Mouse (Mus musculus): ENCODE results near the gene Inpp5a. TPM values are rescaled to one million over a fixed set of nuclear protein-coding genes. Genes with fewer than 3 reads are reported as not detected.

The Inpp5a gene
- total RNA-seq, 1 experiment: 11.5 TPM

DNA sequence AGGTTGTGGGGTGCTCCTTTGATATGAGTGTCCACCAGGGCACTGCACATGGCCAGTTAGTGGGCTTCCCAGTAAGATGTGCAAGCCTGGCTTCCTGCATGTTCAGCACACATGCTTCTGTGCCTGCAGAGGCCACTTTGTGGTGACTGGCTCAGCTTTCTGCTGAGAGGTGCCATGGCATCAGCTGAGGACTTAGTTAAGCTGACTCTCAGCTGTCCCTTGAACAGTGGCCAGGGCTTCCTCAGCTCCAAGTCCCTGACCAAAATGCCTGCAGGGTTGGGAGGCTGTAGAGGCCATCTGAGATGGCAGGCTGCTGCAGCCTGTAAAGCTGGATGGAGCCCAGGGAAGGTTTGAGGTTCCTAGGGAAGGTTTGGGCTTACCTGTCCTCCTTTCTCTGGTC lies 19.1 kb downstream of the Inpp5a start:
- Histone ChIP-seq H3K27ac (ENCODE audit: insufficient read depth, low read depth, low read length, poor library complexity, severe bottlenecking) (no peak overlapping the region), H3K9ac (ENCODE audit: insufficient read depth, low read depth, low read length, poor library complexity, severe bottlenecking) (no peak overlapping the region), H3K9me3 (ENCODE audit: control insufficient read depth, insufficient read depth, low read depth, low read length) (no peaks in the 10 kb centered on the region), H3K4me3 (ENCODE audit: insufficient read depth in 1 of 2, low read depth in 1 of 2, low read length in 2 of 2, poor library complexity in 1 of 2, severe bottlenecking in 1 of 2) (no peak overlapping the region), H3K36me3 (ENCODE audit: control insufficient read depth, insufficient read depth, low read length, poor library complexity, severe bottlenecking) (no peaks in the 10 kb centered on the region), H3K4me1 (ENCODE audit: control insufficient read depth in 2 of 2, insufficient read depth in 2 of 2, low read length in 2 of 2, poor library complexity in 1 of 2) (0 out of 4 replicates have a peak, but pooled peaks cover 0 to 2% of the 10 kb centered on the region in 2 experiments)
- in situ Hi-C loops (cut with MboI; ENCODE audit: low sequenced_read_pairs in 2 of 2, unreplicated experiment in 2 of 2): no loop called here
- no peak for DNase-seq (ENCODE audit: low read depth, low spot score)
- no peak for TF ChIP-seq MAFK (IDR thresholded peaks at IDR 0.05; ENCODE audit: insufficient read depth, low read depth, low read length)
- TF ChIP-seq ZC3H11A (IDR thresholded peaks at IDR 0.05; ENCODE audit: borderline replicate concordance, low read depth, low read length): no peak
- TF ChIP-seq ZNF384 (IDR thresholded peaks at IDR 0.05; ENCODE audit: low read depth, low read length): no peak
- no peak for TF ChIP-seq HCFC1 (IDR thresholded peaks at IDR 0.05; ENCODE audit: borderline replicate concordance, insufficient read depth, low read length)
- TF ChIP-seq CHD2 (IDR thresholded peaks at IDR 0.05; ENCODE audit: low read depth, low read length): no peak

DNA sequence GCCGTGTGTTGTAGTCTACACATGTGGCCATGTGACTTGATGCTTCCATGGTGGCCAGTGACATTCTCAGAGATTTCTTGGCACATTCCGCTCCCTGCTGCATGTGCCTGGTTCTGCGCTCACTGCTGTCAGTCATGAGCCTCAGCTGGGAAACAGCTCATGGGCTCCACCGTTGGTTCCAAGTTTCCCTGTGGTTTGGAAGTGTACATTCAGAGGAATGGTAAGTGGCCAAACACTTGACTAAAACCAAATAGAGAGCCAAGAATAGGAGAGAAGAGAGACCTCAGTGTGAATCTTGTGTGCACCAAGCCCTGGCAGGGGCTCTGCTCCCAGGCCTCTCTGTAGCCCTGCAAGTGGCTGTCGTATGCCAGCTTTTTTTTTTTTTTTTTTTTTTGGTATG lies 21.0 kb downstream of the Inpp5a start:
- TF ChIP-seq HCFC1 (IDR thresholded peaks at IDR 0.05; ENCODE audit: borderline replicate concordance, insufficient read depth, low read length) (no peak), CHD2 (IDR thresholded peaks at IDR 0.05; ENCODE audit: low read depth, low read length) (no peak), MAFK (IDR thresholded peaks at IDR 0.05; ENCODE audit: insufficient read depth, low read depth, low read length) (no peak), ZNF384 (IDR thresholded peaks at IDR 0.05; ENCODE audit: low read depth, low read length) (no peak), ZC3H11A (IDR thresholded peaks at IDR 0.05; ENCODE audit: borderline replicate concordance, low read depth, low read length) (no peak)
- Histone ChIP-seq H3K36me3 (ENCODE audit: control insufficient read depth, insufficient read depth, low read length, poor library complexity, severe bottlenecking) (no peaks in the 10 kb centered on the region), H3K9me3 (ENCODE audit: control insufficient read depth, insufficient read depth, low read depth, low read length) (no peaks in the 10 kb centered on the region), H3K4me1 (ENCODE audit: control insufficient read depth in 2 of 2, insufficient read depth in 2 of 2, low read length in 2 of 2, poor library complexity in 1 of 2) (0 out of 4 replicates have a peak, but pooled peaks cover 0 to 2% of the 10 kb centered on the region in 2 experiments), H3K27ac (ENCODE audit: insufficient read depth, low read depth, low read length, poor library complexity, severe bottlenecking) (no peak overlapping the region), H3K9ac (ENCODE audit: insufficient read depth, low read depth, low read length, poor library complexity, severe bottlenecking) (no peak overlapping the region), H3K4me3 (ENCODE audit: insufficient read depth in 1 of 2, low read depth in 1 of 2, low read length in 2 of 2, poor library complexity in 1 of 2, severe bottlenecking in 1 of 2) (no peak overlapping the region)
- DNase-seq (ENCODE audit: low read depth, low spot score): no peak
- in situ Hi-C loops (cut with MboI; ENCODE audit: low sequenced_read_pairs in 2 of 2, unreplicated experiment in 2 of 2): no loop called here

DNA sequence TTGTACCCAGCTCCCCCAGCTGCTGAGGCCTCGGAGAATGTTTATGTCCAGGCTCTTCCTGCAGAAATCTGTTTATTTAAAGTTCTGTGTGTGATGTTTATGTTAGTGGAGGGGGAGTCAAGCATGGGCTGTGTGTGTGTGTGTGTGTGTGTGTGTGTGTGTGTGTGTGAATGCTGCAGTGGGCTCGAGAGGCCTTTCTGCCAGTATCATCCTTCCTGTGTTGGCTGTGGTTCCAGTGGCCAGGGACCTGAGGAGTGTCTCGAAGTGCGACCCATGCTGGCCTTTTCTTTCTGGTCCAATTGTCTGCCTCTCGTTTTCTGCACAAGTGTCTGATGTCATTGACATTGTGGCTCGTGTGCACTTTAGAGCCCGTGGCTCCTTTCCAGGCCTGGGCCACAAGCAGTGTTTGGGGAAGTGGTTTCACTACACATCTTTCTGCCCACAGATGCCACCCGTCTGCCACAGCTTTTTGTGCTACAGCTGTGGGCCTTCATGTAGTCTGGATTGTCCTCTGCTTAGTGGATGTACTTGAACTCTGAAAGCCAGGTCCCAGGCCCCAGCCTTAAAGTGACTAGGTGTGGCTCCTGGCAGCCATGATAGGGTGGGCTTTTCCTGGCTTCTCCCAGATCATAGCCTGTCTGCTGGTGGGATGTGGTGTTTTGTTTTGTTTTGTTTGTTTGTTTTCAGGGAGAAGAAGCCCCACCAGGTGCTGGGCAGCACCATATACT lies 23.5 kb downstream of the Inpp5a start:
- no peak overlapping the region for H3K27ac ChIP-seq (ENCODE audit: insufficient read depth, low read depth, low read length, poor library complexity, severe bottlenecking)
- 0 out of 4 replicates have a peak, but pooled peaks cover 0 to 2% of the 10 kb centered on the region in 2 experiments for H3K4me1 ChIP-seq (ENCODE audit: control insufficient read depth in 2 of 2, insufficient read depth in 2 of 2, low read length in 2 of 2, poor library complexity in 1 of 2)
- no peak for TF ChIP-seq ZC3H11A (IDR thresholded peaks at IDR 0.05; ENCODE audit: borderline replicate concordance, low read depth, low read length)
- in situ Hi-C loops (cut with MboI; ENCODE audit: low sequenced_read_pairs in 2 of 2, unreplicated experiment in 2 of 2): no loop called here
- no peaks in the 10 kb centered on the region for H3K36me3 ChIP-seq (ENCODE audit: control insufficient read depth, insufficient read depth, low read length, poor library complexity, severe bottlenecking)
- no peaks in the 10 kb centered on the region for H3K9me3 ChIP-seq (ENCODE audit: control insufficient read depth, insufficient read depth, low read depth, low read length)
- DNase-seq (ENCODE audit: low read depth, low spot score): no peak
- H3K9ac ChIP-seq (ENCODE audit: insufficient read depth, low read depth, low read length, poor library complexity, severe bottlenecking): no peak overlapping the region
- no peak overlapping the region for H3K4me3 ChIP-seq (ENCODE audit: insufficient read depth in 1 of 2, low read depth in 1 of 2, low read length in 2 of 2, poor library complexity in 1 of 2, severe bottlenecking in 1 of 2)

DNA sequence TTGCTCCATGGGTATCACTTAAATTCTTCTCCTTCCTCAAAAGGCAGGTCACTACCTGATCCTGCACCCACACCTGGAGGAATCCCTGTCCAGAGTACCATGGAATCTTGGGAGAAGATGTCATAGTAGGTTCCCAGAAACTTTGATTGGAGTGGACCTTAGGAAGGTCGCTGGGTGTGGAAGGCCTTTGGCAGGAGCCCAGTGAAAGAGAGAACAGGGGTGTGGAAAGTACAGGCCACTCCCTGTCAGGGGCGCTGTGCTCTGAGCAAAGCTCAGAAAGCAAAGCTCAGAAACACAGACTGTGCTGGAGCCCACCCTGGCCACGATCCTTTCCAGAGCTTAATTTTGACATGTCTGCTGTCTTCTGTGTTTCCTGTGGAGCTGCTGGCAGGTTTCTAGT lies 24.5 kb downstream of the Inpp5a start:
- DNase-seq (ENCODE audit: low read depth, low spot score): no peak
- Histone ChIP-seq H3K27ac (ENCODE audit: insufficient read depth, low read depth, low read length, poor library complexity, severe bottlenecking) (no peak overlapping the region), H3K9ac (ENCODE audit: insufficient read depth, low read depth, low read length, poor library complexity, severe bottlenecking) (no peak overlapping the region), H3K36me3 (ENCODE audit: control insufficient read depth, insufficient read depth, low read length, poor library complexity, severe bottlenecking) (no peaks in the 10 kb centered on the region), H3K9me3 (ENCODE audit: control insufficient read depth, insufficient read depth, low read depth, low read length) (no peaks in the 10 kb centered on the region), H3K4me3 (ENCODE audit: insufficient read depth in 1 of 2, low read depth in 1 of 2, low read length in 2 of 2, poor library complexity in 1 of 2, severe bottlenecking in 1 of 2) (no peak overlapping the region), H3K4me1 (ENCODE audit: control insufficient read depth in 2 of 2, insufficient read depth in 2 of 2, low read length in 2 of 2, poor library complexity in 1 of 2) (0 out of 4 replicates have a peak, but pooled peaks cover 0 to 2% of the 10 kb centered on the region in 2 experiments)
- in situ Hi-C loops (cut with MboI; ENCODE audit: low sequenced_read_pairs in 2 of 2, unreplicated experiment in 2 of 2): no loop called here
- TF ChIP-seq MAFK (IDR thresholded peaks at IDR 0.05; ENCODE audit: insufficient read depth, low read depth, low read length): no peak
- no peak for TF ChIP-seq CHD2 (IDR thresholded peaks at IDR 0.05; ENCODE audit: low read depth, low read length)

Measured in ES-E14 (cell line).